Mouse (Mus musculus) Muller cell, postnatal 12 days (primary cell): ENCODE measurements around the gene Trmt112.
"Not testable (repeated sequence)": the region's sequence is repeated elsewhere in the genome, so short reads cannot be mapped to it uniquely, and the experiment has no call there.

Experiments
- DNase-seq: peaks from one replicate; pipeline ENCODE4 v3.0.0-alpha.2; 2015; ENCODE audit errors: inconsistent ontology term

Trmt112 gene

DNA sequence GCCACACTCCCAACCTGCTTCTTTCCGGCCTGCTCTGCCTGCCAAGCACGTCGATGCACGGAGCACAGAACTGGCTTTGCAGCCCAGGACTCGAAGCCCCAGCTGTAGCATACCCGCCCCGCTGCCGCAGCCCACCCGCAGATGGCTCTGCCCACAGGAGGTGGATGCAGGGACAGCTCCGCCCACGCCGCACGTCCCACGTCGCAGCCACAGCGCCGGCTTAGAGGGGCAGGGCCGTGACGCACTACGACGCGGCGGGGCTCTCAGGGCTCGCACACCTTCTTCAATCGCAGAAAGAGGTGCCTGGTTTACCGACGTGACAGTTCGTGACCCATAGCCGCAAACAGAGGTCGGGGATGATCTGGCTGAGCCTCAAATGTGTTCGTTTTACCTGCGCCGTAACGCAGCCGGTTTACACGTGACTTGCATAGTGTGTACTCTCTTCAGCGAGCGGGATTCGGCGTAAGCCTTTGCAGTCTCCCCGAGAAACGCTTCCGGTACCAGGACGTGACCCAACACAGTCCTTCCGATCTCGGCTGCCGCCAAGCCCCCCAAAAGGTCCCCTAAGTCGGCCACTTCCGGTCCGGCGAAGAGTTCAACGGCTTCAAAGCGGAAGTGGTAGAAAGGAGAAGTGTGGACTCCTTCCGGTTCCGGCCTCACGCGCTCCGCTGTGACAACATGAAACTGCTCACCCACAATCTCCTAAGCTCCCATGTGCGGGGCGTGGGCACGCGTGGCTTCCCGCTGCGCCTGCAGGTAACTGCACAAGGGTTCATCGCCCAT, at the start of gene Trmt112, which contains the start of gene Prdx5:
Trmt112 (plus strand) TSS at position 192 of the 783 bp plus-strand sequence.
Prdx5 (minus strand) TSS at position 600 of the 783 bp plus-strand sequence.
- peak; percentile 97 for DNase-seq

DNA sequence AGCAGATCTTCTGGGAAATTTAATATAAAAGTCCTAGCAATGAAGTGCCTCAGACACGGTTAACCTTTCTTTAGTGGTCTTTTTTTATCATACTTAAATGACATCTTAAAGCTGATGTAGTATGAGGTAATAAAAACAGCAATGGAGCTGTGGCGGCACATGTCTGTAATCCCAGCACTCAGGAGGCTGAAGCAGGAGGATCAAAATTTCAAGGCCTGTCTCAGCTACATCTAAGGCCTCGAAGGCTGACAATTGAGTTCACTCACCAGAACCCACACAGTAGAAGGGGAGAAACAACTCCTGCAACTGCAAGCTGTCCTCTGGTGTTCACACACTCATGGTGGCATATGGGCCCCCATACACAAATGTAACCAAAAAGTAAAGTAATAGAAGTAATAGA, 49.5 kb upstream of the Trmt112 start:
- DNase-seq, result no peak

DNA sequence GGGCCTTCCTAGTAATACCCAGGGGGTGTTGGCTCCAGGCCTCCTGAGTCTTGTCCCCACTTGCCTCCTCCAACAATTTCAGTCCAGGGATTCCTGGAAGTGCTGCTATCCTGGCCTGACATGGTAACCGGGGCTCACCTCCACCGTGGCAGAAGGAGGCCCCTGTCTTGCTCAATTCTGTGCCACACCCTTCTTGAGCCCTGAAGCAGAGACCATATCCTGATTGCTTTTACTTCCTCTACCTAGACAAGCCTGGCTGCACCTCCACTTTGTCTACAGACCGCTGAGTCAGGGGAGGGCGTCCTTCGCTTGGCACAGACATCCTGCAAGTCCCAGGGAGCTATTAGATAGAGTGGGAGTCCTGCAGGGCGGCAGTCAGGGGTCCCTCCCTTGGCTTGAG, 48.8 kb upstream of the Trmt112 start:
- DNase-seq, result no peak

DNA sequence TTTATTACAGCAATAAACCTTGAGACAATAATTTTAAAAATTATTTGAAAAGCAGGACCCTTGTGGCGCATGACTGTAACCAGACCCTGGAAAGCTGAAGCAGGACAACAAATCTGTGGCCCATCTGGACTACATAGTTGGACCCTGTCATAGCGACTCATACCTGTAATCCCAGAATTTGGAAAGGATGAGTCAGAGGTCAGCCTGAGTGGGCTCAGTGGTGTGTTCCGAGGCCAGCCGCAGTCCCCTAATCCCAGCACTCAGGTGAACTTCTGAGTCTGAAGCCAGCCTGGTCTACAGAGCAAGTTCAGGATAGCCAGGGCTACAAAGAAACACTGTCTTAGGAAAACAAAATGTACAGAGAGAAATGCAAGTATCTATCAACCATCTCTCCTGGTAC, 48.0 kb upstream of the Trmt112 start:
- no peak for DNase-seq

DNA sequence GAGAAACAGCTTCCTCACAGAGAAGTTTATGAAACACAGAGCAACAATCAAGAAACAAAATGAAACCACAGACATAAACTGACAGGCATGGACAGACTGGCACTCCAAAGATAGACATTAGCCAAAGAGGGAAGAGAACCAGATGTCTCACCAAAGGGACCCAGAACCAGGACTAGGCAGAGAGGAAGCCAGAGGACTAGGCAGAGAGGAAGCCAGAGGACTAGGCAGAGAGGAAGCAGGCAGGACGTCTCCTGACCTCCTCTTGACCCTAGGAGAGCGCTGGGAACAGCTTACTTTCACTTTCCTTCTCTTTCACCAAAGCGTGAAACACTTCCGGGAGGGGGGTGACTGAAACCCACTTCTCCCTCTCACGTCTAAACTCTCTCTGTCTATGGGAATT, 40.1 kb upstream of the Trmt112 start:
- peak; percentile 61 for DNase-seq

DNA sequence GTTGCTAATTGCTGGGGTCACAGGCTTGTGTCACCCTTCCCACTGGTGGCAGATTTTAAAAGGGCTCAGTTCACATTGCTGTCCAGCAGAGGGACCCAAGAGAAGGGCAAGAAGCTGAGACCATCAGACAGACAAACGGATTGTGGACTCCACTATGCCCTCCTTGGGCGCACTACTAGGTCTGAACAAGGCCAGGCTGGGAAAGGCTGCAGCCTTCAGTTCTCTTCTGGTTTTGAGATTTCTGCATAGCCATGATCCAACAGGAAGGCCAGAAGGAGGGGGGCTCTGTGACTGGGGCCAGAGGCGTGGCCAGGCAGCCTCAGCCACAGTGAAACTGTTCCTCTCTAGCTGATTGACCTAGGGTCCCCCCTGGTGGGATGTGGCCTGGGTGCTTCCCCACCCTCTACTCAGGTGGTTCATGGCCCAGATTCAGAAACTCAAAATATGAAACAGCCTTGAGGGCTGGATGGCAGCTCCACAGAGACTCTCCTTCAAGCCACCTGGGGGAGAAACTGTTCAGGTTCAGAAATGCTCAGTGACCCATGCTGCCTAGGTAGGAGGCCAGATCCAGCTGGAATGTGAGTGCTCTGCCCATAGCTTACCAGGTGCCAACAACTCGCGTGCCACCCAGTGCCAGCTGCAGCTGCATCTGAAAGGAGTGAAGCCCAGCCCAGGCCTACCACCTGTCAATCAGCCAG, 37.8 kb upstream of the Trmt112 start:
- DNase-seq, result peak; percentile 33

DNA sequence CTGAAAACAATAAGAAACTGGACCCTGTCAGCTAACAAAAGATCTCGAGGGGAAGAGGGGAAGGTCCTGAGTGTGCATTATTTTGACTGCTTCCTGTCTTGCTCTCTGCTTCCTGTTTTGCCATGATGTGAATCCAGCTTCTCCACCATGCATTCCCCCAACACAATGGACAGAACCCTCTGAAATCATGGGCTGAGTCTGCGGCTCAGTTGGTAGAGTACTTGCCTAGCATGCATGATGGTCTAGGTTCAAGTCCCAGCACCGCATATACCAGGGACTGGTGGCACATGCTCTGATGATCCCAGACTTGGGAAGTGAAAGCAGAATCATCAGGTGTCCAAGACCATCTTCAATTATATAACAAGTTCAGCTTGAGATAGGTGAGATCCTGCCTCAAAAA, 36.8 kb upstream of the Trmt112 start:
- DNase-seq, result no peak

DNA sequence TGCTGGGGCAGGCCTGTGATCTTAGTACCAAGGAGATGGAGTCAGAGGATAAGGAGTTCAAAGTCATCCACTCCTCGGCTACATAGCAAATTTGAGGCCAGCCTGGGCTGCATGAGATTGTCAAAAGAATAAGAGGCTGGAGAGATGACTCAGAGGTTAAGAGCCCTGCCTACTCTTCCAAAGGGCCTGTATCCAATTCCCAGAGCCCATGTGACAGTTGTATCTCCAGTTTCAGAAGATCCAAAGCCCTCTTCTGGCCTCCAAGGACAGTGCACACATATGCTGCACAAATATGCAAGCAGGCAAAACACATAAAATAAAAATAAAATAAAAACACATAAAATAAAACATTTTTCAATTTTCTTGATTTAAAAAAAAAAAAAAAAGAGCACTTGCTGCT, 35.2 kb upstream of the Trmt112 start:
- DNase-seq, result no peak

DNA sequence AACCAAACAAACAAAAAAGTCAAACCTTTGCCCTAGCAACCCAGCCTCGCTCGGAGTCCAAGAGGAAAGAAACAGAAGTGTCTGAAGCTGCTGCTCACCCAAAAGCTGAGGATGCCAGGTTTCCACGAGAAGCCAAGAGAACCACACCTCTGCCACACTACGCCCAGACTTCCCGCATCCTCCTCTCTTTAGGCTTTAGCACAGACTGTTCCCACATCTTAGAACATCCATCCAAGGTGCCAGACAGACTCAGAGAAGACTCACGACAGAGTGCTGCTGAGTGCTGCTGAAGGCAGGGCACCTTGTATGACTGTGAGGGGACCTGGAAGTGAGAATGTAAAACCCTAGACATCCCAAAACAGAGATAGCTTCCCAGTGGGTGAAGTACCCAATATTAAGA, 33.7 kb upstream of the Trmt112 start:
- DNase-seq, result no peak

DNA sequence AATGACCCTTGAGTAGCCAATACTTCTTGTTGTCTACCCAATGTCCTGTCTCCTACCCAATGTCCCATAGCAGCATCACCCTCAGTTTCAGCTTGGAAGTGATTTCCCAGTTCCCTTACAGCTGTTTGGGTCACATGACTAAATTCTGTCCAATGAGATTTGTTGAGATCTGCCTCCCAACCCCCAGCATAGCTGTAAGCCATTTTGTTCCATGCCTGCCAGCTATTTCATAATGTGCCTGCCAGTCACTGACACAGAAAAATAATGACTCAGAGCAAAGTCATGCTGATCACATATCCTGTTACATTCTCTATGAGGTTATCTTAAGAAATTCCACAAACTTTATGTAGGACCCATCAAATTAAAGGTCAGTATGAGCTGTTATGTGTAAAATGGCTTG, 32.7 kb upstream of the Trmt112 start:
- DNase-seq, result peak; percentile 67

DNA sequence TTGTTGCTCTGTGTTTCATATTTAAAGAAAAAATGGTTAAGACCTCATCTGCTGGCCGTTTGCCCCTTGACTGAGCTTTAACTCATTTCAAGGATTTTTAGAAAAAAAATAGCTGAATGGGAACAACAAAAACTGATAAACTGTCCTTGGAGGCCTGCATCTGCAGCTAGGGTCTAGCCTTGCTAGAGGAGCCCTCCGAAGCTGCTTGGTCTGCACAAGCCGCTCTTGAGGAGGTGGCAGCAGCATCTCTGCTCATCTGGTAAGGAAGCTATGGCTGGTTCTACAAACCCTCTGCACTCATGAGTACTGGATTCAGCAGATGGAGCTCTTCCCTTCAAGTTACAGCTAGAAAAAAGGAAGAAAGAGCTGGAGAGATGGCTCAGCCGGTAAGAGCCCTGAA, 31.5 kb upstream of the Trmt112 start:
- no peak for DNase-seq

DNA sequence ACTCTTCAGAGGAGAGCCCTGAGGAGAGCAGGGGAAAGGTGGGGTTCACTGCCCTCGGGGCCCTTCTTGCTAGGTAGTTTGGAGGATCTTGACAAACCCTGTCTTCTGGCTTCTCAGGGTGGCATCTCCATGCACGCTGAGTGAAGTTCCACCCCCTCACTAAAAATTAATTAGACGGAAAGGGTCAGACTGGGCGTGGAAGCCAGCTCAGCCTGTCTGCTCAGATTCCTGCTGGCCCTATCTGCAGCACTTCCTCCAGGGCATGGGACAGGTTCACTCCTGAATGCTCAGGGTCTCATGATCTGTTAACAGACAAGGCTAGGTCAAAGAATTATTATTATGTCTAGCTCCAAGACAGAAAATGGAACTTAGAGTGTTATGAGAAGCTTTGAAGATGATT, 17.0 kb upstream of the Trmt112 start:
- DNase-seq, result no peak

DNA sequence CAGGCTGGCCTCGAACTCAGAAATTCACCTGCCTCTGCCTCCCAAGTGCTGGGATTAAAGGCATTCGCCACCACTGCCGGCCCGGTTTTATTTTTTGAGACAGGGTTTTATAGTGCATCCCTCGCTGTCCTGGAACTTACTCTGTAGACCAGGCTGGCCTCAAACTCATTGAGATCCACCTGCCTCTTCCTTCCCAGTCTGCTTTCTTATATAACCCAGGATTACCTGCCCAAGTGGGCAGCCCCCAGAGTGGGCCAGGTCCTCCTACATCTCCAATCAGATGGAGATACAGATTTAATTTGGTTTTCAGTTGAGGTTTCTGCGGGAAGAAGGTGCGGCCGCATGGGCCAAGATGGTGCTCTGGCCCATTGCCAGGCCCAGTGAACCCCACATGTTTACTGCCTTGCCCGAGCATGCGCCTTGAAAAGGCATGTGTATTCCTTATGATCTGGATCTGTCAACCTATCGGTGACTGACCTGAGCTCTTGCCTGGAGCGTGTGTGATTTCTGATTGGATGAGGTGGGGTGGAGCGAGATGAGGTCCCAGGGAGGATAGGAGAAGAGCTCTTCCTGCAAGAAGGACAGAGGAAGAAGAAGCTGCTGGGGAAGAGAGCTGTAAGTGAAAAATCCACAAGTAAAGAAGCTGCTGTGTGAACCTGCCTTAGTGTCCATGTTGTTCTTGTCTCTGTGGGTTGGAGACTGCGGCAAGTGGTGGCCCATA, 15.6 kb upstream of the Trmt112 start:
- DNase-seq, result no peak

DNA sequence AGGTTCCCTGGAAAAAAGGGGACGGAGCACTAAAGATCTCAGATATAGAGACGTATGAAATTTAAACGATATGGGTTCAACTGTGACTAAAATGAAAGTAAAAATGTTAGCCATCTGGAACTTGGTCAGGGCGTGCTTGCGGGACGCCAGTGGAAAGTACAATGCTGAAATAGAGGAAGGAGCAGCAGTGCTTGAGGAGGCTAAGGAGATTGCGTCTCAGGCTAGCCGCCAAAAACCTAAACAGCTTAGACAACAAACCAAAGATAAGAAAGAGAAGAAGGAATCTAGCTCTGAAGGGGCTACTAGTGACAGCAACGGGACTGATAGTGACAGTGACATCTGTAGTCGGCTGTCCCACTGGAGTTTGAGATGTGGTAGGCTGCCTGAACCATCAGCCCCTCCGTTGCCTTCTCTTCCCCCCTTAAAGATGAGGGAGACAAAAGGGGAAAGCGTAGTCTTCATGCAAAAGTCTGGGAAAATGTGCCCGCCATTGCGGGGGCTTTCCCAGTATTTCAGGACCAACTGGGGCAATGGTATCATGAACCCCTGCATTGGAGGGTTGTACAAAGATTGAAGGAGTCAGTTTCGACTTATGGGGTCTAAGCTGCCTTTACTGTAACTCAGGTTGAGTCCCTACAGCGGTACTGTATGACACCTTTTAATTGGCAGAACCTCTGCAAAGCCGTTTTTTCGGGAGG, 13.7 kb upstream of the Trmt112 start:
- DNase-seq, result not testable (repeated sequence)

DNA sequence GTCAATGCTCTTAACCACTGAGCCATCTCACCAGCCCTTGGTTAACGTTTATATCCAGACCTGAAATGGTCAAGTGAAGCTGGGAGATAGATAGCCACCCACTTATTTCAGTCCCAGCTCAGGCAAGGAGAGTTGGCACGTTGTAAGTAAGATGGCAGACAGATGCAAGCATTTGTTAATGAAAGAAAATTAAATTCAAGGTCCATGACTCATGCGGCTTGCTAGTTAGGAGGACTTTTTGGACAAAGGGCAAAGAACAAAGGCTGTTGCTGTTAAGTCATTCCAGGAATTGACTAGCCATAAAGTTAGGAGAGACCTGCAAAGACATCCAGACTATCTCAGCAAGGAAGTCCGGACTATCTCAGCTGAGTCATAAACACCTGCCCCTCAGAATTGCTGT, 9.9 kb upstream of the Trmt112 start:
- peak; percentile 31 for DNase-seq

DNA sequence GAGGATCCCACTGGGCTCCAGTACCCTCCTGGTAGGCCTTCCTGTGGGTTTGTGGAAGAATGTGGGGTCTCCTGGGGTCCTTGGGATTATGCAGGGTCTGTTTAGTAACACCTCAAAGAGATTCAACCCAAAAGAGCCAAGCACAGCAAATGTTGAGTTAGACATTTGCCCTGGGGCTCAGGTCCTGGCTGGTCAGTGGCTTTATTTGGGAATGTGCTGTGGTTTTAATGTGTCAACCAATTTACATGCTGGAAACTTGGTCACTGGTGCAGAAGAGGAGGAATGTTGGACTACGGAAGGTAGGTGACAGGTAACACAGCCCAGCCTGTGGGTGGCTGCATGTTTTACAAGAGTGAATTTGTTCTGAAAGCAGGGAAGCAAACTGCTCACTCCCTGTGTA, 6.5 kb upstream of the Trmt112 start:
- no peak for DNase-seq

DNA sequence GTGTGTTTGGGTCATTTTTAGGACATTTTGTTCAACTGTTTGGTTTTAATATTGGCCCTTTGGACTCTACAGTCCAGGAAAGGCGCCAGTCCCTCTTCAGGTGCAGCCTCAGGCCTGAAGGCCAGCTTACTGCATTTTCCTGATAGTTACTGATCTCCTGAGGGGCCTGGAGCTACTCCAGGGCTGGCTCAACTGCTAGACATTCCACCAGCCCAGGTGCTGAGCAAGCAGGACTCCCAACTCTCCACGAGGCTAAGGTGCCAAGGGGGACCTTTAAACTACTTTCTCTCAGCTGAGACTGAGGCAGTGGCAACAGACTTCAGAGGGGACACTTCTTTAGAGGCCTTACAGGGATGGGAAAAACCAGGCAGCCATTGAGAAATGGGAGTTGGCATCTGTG, 4.7 kb upstream of the Trmt112 start:
- no peak for DNase-seq

DNA sequence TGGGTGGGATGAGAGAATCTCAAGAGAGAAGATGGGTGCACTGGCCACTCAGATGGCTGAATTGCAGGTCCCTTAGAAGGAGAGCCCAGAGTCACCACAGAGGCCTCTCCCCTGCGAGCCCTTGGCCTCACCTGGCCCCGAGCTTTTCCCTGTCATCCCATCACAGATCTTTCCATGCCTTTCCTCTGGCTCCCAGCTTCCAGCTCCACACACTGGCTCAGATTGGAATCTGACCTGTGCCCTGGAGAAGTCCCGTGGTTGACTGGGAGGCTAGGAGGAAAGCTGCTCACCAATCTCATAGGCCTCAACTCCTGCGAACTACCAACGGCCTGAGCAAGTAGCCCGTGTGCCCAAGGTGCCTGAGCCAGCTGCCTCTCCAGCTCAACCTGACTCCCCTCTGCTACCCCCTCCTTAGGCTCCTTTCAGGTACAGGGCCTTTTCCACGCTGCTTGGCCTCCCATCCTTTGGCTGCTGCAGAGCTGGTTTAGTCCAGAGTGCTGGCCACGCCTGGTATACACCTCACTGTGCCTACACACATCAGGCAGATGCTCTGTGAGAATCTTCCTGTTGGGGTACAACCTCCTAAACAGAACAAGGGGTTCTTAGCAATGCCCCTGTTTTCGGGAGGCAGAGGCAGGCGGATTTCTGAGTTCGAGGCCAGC, 3.9 kb upstream of the Trmt112 start:
- DNase-seq, result no peak

DNA sequence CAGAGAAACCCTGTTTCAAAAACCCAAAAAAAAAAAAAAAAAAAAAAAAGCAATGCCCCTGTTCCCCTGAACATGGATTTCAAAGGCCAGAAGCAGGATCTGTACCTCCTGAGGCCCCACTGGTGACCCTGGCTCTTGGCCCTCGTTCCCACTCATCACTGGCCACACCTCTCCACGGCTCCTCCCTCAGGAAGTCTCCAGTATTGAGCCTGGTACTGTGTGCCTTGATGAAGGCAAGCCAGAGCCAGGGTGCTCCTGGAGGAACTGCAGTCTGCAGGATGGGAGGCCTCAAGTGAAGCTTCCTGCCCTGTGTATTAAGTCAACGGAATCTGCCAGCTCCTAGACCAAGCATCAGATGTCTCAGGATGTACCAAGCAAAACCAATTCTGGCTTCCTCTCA, 3.3 kb upstream of the Trmt112 start:
- DNase-seq, result no peak

DNA sequence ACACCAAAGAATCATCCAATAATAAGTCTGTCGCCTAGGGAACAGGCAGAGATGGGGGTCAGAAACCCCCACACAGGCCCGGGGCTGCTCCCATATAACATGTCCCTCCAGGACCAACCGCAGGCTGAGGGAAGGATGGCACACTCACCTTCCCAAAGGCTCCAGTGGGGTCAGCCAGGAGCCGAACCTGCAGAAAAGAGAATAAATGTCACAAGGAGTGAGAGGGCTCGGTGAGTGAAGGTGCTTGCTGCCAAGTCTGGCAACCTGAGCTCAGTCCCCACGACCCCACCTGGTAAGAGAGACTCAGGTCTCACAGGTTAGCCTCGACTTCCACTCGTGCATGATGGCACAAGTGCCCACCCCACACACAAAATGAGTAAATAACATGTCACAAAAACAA, 2.4 kb upstream of the Trmt112 start:
- no peak for DNase-seq

DNA sequence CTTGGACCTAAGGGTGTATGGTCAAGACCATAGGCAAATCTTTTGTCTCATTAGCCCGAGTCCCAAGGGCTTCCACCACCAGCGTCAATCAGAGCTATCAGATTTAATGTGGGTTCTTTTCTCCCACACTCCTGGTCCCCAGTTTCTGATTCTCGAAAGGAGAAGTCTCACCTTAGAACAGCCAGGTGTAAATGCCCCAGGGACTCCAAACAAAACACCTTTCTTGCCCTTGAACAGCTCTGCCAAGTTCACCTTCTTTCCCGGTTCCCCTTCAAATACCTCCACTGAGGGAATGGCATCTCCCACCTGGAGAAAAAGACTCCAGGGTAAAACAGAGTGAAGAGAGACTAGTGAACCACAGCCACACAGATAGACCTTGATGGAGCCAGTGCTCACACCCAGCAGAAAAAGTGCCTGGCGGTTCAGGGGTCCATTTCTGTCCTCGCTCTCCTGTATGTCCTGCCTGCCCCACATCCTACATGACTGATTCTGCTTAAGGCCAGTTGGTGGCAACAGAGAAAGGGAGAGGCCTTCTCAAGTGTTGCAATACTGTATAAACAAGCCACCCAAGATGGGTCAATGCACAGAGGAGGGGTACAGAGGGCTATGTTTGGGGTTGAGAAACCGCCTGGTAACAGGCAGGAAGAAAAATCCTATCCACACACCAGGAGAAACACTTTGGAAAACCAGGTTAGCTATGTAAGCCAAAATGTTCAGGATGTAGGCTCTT, 1.5 kb upstream of the Trmt112 start:
- DNase-seq, result no peak
